Mouse (Mus musculus): ENCODE measurements at regions not wholly inside any gene's neighbourhood (a gene's known extent, or its start where the extent isn't known, plus 50 kb on each side); places are given as distances from the start of the nearest gene placed in this dataset.

- peak overlapping the region; percentile 95 for H3K27ac ChIP-seq (replicated peaks; ENCODE audit: low read depth, low read length)
- peaks cover 24% of the 10 kb centered on the region for H3K4me1 ChIP-seq (ENCODE audit: control insufficient read depth, insufficient read depth, insufficient read length, low read length)
- H3K4me3 ChIP-seq (ENCODE audit: insufficient read depth, low read depth, low read length): no peak overlapping the region
Measured at GRCm38 (mm10) chr4:149844971-149845370, 70.9 kb upstream of the Slc25a33 start.

GRCm38 (mm10) chr4:149843736-149844135 is 69.7 kb upstream of the Slc25a33 start:
- H3K27ac ChIP-seq (replicated peaks; ENCODE audit: low read depth, low read length): no peak overlapping the region

GRCm38 (mm10) chr4:149842906-149843305 is 68.8 kb upstream of the Slc25a33 start:
- peak overlapping the region; percentile 20 for H3K27ac ChIP-seq (replicated peaks; ENCODE audit: low read depth, low read length)
- no peak overlapping the region for H3K4me3 ChIP-seq (ENCODE audit: insufficient read depth, low read depth, low read length)
- peaks cover 24% of the 10 kb centered on the region for H3K4me1 ChIP-seq (ENCODE audit: control insufficient read depth, insufficient read depth, insufficient read length, low read length)

More at GRCm38 (mm10) chr4:149843736-149844135, 69.7 kb upstream of the Slc25a33 start:
- H3K4me1 ChIP-seq (ENCODE audit: control insufficient read depth, insufficient read depth, insufficient read length, low read length): peaks cover 24% of the 10 kb centered on the region
- H3K4me3 ChIP-seq (ENCODE audit: insufficient read depth, low read depth, low read length): no peak overlapping the region

GRCm38 (mm10) chr4:149841856-149842255 is 67.8 kb upstream of the Slc25a33 start:
- no peak overlapping the region for H3K27ac ChIP-seq (replicated peaks; ENCODE audit: low read depth, low read length)
- no peak overlapping the region for H3K4me3 ChIP-seq (ENCODE audit: insufficient read depth, low read depth, low read length)
- peaks cover 20% of the 10 kb centered on the region for H3K4me1 ChIP-seq (ENCODE audit: control insufficient read depth, insufficient read depth, insufficient read length, low read length)

GRCm38 (mm10) chr4:149840511-149841292 is 66.6 kb upstream of the Slc25a33 start:
- Histone ChIP-seq H3K27ac (replicated peaks; ENCODE audit: low read depth, low read length) (0 out of 2 replicates have a peak overlapping the region, but pooled peaks have one; percentile 7), H3K4me1 (ENCODE audit: control insufficient read depth, insufficient read depth, insufficient read length, low read length) (peaks cover 14% of the 10 kb centered on the region), H3K4me3 (ENCODE audit: insufficient read depth, low read depth, low read length) (no peak overlapping the region)

- no peak overlapping the region for H3K27ac ChIP-seq (replicated peaks; ENCODE audit: low read depth, low read length)
- no peak overlapping the region for H3K4me3 ChIP-seq (ENCODE audit: insufficient read depth, low read depth, low read length)
- H3K4me1 ChIP-seq (ENCODE audit: control insufficient read depth, insufficient read depth, insufficient read length, low read length): peaks cover 7% of the 10 kb centered on the region
Measured at GRCm38 (mm10) chr4:149838682-149839081, 64.6 kb upstream of the Slc25a33 start.

- no peak overlapping the region for H3K27ac ChIP-seq (replicated peaks; ENCODE audit: low read depth, low read length)
- no peak overlapping the region for H3K4me3 ChIP-seq (ENCODE audit: insufficient read depth, low read depth, low read length)
- no peaks in the 10 kb centered on the region; the same call in 1 of the 2 replicates for H3K4me1 ChIP-seq (ENCODE audit: control insufficient read depth, insufficient read depth, insufficient read length, low read length)
Measured at GRCm38 (mm10) chr4:149834646-149835156, 60.6 kb upstream of the Slc25a33 start.

- no peak overlapping the region for H3K4me3 ChIP-seq (ENCODE audit: insufficient read depth, low read depth, low read length)
- H3K27ac ChIP-seq (replicated peaks; ENCODE audit: low read depth, low read length): no peak overlapping the region
Measured at GRCm38 (mm10) chr4:149832446-149833101, 58.5 kb upstream of the Slc25a33 start.

GRCm38 (mm10) chr4:149830551-149831192 is 56.6 kb upstream of the Slc25a33 start:
- H3K4me3 ChIP-seq (ENCODE audit: insufficient read depth, low read depth, low read length): no peak overlapping the region
- no peak overlapping the region for H3K27ac ChIP-seq (replicated peaks; ENCODE audit: low read depth, low read length)

More at GRCm38 (mm10) chr4:149832446-149833101, 58.5 kb upstream of the Slc25a33 start:
- H3K4me1 ChIP-seq (ENCODE audit: control insufficient read depth, insufficient read depth, insufficient read length, low read length): no peaks in the 10 kb centered on the region

GRCm38 (mm10) chr4:149829964-149830363 is 55.9 kb upstream of the Slc25a33 start:
- Histone ChIP-seq H3K4me3 (ENCODE audit: insufficient read depth, low read depth, low read length) (no peak overlapping the region), H3K27ac (replicated peaks; ENCODE audit: low read depth, low read length) (no peak overlapping the region), H3K4me1 (ENCODE audit: control insufficient read depth, insufficient read depth, insufficient read length, low read length) (no peaks in the 10 kb centered on the region)

More at GRCm38 (mm10) chr4:149830551-149831192, 56.6 kb upstream of the Slc25a33 start:
- H3K4me1 ChIP-seq (ENCODE audit: control insufficient read depth, insufficient read depth, insufficient read length, low read length): no peaks in the 10 kb centered on the region

GRCm38 (mm10) chr4:149827784-149828183 is 53.7 kb upstream of the Slc25a33 start:
- H3K4me3 ChIP-seq (ENCODE audit: insufficient read depth, low read depth, low read length): no peak overlapping the region

More at GRCm38 (mm10) chr4:149827784-149828183, 53.7 kb upstream of the Slc25a33 start:
- Histone ChIP-seq H3K4me1 (ENCODE audit: control insufficient read depth, insufficient read depth, insufficient read length, low read length) (no peaks in the 10 kb centered on the region), H3K27ac (replicated peaks; ENCODE audit: low read depth, low read length) (no peak overlapping the region)
